Mouse (Mus musculus): ENCODE measurements around the gene D230025D16Rik.
A peak's percentile ranks its signal among the peaks of the same experiment; 100 is the strongest.
"Not testable (repeated sequence)": the region's sequence is repeated elsewhere in the genome, so short reads cannot be mapped to it uniquely, and the experiment has no call there.

D230025D16Rik gene

DNA sequence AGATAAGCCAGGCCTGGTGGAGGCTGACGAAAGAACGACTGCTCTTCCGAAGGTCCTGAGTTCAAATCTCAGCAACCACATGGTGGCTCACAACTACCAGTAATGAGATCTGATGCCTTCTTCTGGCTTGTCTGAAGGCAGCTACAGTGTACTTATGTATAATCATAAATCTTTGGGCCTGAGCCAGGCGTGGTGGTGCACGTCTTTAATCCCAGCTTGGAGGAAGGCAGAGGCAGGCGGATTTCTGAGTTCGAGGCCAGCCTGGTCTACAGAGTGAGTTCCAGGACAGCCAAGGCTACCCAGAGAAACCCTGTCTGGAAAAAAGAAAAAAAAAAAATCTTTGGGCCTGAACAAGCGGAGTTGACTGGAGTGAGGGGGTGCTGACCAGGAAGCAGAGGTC is 66.4 kb downstream of the D230025D16Rik start:
- not testable (repeated sequence) for DNase-seq (ENCODE audit: low read depth, low spot score)

DNA sequence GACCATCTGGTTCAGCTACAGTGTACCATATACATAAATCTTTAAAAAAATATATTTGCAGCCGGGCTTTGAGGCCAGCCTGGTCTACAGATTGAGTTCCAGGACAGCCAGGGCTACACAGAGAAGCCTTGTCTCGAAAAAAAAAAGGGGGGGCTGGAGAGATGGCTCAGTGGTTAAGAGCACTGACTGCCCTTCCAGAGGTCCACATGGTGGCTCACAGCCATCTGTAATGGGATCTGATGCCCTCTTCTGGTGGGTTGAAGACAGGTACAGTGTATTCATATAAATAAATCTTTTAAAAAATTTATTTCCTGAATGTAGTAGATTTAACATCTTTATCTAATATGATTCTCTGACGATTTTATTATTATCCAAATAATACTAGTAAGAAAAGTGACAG is 66.9 kb downstream of the D230025D16Rik start:
- not testable (repeated sequence) for DNase-seq (ENCODE audit: low read depth, low spot score)

DNA sequence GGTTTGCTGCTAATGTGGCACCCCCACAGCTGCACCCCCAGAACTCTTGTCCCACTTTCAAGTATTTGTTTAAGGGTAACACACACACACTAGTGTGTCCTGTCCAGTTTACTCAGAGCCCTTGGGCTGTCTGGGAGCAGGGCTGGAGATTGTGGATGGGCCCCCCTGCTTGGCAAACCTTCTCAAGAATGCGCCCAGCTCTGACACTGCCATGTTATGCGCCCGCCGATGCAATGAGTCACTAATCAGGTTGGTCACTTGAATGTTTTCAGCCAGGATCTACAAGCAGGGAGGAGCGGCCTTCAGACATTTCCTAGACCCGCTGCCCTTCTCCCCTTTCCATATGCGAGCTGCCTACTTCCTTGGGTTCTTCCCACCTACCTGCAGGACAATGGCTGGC is 67.5 kb downstream of the D230025D16Rik start:
- DNase-seq (ENCODE audit: low read depth, low spot score) = no peak

DNA sequence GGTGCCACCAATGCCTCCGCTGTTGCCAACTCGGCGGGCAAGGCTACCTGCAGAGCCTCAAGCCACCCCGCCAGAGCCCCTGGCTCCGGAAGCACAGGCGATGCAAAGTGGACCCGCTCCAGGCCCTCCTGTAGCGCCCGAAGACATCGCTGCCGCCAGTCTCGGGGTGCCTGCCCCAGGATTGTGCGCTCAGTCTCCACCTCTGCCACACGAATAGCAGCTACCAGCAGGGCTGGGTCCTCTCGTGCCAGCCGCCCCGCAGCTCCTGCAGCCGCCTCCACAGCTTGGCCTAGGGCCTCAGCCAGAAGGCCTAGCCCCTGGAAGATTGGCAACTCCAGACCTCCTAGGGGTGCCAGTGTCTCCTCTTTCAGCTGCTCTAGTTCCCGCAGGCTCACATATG is 68.5 kb downstream of the D230025D16Rik start:
- no peak for DNase-seq (ENCODE audit: low read depth, low spot score)

DNA sequence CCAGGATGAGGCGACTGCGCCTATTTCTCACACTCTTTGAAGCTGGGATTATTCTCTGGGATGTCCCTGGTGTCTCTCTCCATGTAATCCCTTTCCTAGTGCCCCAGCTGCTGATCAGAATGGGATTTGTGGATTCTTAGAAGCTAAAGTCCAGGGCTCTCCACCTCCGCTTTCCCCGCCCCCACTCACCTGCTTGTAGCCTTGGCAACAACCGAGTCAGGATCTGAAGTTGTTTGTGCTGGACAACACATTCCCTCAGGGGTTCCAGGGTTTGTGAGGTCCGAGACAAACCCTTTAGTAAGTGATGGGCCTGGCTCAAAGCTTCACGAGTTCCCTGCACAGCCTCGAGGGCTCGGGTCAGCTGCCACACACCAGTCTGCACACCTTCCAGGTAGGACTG is 69.8 kb downstream of the D230025D16Rik start:
- no peak for DNase-seq (ENCODE audit: low read depth, low spot score)

DNA sequence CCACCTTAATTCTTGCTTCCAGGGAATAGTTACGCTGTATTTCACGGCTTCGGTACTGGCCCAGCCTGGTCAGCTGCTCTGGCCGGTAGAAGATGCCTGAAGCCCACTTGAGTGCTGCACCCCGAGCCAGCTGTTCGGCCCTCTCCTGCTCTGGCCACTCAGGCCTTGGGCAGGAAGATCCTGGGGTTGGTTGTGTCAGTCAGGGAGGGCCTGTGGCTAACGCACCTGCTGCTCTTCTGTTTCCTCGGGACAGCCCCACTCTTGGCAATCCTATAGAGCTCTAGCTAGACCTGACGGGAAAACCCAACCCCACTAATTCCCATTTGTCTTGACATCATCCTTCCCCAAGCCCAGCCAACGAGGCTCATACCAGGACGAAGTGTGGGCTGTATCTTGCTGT is 70.3 kb downstream of the D230025D16Rik start:
- no peak for DNase-seq (ENCODE audit: low read depth, low spot score)

DNA sequence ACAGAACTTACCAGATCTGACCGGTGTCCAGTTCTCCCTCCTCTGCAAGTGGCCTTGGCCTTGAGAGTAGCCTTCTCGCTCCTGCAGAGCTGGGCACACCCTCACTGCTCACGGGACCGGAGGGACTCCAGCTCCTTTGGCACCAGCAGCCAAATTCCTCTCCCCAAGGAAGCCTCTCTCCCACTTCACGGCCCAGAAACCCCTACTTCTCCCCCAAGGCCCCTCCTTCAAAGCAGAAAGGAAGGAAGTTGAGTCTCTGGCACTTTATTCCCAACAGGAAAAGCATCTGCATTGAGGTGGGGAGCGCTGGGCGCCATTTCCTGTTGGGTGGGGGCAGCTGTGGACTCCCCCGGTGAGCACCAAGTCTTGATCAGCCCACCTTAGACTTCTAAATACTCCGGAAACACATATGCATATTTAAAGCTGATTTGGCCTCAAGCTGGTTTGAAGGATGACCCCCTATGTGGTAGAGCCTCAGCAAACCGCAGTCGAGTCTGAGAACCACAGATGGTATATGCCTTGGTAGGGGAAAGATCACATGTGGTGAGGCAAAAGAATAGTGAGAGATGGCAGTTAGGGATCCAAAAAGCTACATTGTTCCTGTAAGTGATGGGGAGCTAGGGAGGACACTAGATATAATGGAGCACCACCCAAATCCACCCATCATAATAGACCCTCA is 71.1 kb downstream of the D230025D16Rik start, which contains the start of gene Exoc3l:
Gene Exoc3l (minus strand): TSS at position 207 of the 679 bp plus-strand sequence.
- no peak for DNase-seq (ENCODE audit: low read depth, low spot score)

DNA sequence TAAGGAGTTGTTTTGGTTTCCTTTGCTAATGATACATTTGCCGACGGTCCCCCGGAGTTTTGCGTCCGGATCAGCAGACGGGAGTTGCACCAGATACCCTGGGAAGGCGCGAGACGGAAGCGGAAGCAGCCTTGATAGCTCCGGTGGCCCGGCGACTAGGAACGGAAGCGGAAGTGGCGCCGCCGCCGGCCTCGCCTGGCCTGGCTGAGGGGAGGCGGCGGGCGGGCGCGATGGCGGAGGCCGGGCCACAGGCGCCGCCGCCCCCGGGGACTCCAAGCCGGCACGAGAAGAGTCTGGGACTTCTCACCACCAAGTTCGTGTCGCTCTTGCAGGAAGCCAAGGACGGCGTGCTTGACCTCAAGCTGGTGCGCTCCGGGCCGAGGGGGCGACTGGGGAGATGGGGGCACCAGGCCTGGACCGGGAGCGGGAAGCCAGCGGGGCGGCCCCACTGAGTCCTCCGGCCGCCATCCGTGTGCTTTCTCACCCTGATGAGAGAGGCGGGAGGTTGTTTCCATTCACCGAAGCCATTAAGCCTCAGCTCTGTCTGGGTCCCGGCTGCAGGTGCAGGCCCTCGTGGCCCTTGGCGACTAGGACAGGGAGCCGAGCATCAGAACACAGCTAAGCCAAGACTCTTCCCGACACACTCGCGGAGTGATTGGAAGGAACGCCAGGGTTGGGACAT is 72.7 kb downstream of the D230025D16Rik start, which contains the start of gene E2f4:
Gene E2f4 (plus strand): TSS at position 153 of the 682 bp plus-strand sequence.
- peak; percentile 92 for DNase-seq (ENCODE audit: low read depth, low spot score)

DNA sequence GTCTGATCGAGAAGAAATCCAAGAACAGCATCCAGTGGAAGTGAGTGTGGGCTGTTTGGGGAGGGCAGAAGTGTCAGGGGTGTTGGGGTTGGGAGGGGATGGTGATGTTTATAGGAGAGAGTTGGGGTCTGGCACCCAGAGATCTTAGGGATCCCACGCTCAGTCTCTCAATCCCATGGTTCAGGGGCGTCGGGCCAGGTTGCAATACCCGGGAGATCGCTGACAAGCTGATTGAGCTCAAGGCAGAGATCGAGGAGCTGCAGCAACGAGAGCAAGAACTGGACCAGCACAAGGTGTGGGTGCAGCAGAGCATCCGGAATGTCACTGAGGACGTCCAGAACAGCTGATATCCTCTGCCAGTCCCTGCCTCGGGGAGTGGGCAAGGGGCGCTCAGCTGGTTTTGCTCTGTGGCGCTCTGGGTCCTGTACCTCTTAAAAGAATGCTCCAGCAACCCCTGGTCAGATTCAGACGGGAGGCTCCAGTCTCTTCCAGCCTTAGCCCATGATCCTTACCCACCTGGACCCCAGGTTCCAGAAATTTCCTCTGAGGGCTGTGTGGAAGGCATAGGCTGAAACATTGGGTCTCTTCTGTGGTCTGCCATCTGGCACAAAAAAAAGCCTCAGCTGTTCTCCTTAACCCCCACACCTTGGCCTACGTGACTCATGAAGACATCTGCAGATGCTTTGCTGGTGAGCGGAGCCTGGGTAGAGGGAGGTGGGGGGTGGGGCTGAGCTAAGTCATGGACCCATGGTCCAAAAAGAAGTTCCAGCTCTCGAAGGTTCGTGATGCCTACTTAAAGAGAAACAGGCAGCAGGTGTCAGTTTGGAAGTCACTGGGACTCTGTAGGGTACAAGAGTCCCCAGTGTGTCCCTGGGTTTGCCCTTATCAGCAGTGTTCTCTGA is 73.7 kb downstream of the D230025D16Rik start:
- no peak for DNase-seq (ENCODE audit: low read depth, low spot score)

DNA sequence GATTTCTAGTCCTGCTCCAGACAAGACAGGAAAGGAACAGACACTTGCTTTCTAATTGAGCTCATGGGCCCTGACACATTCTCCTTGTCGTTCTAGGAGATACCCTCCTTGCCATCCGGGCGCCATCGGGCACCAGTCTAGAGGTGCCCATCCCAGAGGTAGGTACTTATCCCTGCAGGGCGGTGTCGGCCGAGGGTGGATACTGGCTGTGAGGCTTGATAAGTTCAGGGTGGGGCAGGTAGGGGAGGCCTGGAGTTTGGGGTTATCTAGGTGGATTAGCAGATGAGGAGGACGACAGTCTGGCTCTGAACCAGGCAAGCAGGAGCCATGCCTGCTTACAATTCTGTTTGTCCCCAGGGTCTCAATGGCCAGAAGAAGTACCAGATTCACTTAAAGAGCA is 75.0 kb downstream of the D230025D16Rik start:
- no peak for DNase-seq (ENCODE audit: low read depth, low spot score)

Measured in CD4-positive, CD25-positive, alpha-beta regulatory T cell, adult 2 months (primary cell).